Mouse (Mus musculus) erythroblast, embryonic 14.5 days (primary cell): ENCODE results near the gene Mphosph8.

ENCODE experiments used
- GATA1 ChIP-seq: IDR thresholded peaks from 2 replicates; pipeline ENCODE4 v1.6.1; 2012; ENCODE audit warnings: low read length, inconsistent platforms, mixed read lengths
- TAL1 ChIP-seq: IDR thresholded peaks from 3 replicates; pipeline ENCODE4 v1.6.1; 2012; ENCODE audit warnings: low read length, inconsistent platforms, mixed read lengths

DNA sequence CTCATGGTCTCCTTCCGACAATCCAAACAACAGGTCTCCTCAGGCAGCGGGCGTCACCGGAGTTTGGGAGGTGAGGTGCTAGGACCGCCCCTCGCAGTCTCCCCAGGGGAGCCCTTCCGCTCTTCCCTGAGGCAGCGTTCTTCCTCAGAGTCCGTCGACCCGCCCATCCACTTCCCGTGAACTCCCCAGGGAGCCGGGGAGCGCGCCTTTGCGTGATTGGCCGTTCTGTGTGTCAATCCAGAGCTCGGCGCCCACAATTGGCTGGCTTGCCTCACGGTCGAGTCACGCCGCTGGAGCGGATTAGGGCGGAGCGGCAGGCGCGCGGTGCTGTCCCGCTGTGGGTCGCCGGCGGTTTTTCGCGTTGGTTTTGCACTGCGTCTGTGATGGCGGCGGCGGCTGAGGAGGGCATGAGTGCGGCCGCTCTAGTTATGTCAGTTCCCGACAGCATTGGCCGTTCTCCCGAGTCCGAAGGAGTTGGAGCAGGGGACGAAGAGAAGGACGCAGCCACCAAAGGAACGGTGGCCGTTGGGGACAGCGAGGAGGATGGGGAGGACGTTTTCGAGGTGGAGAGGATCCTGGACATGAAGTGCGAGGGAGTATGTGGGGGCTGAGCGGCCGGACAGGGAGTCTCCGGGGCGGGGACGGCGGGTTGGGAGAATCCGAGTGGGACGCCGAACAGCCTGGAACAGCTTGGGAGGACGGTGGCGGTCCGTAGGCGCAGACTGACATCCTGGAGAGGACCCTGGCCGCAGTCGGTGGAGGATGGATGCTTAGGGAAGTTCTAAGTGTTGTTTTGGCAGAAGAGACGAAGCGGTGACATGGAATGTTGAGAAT is at the start of gene Mphosph8:
- TF ChIP-seq GATA1 (no peak), TAL1 (no peak)
